Mouse (Mus musculus) T-helper 1 cell (primary cell): ENCODE measurements around the gene Prdm16.

ENCODE experiments used
- in situ Hi-C: fragments of 300-600 bp; cut with MboI, MseI; formaldehyde crosslinking; loops from one replicate; pipeline ENCODE4 v1.15.1; 2025; ENCODE audit warnings: high pct_unique_total_duplicates

Prdm16 gene

DNA sequence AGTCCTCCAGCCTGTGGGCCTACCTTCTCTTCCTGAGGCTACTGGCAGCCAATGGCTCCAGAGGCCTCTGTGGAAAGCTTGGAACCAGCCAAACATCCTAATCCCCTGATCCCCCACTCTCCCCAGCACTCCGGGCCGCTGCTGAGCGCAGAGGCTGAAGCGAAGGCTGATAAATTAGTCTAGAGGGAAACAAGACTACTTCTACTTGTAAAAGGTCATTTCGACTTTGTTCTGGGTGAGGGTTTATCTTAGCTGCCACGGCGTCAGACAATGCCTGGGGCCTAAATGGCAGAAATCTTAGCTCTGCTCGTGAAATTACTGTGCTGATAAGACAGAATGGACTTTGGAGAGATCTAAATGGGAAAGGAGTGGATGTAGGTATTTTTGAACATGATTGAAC, 120.2 kb downstream of the Prdm16 start:
- in situ Hi-C loops: no loop called here

GRCm38 (mm10) chr4:154513664-154514063, 123.0 kb downstream of the Prdm16 start:
- in situ Hi-C loops: no loop called here

- in situ Hi-C loops: no loop called here
These were observed 124.1 kb downstream of the Prdm16 start for GRCm38 (mm10) chr4:154512518-154513090.

DNA sequence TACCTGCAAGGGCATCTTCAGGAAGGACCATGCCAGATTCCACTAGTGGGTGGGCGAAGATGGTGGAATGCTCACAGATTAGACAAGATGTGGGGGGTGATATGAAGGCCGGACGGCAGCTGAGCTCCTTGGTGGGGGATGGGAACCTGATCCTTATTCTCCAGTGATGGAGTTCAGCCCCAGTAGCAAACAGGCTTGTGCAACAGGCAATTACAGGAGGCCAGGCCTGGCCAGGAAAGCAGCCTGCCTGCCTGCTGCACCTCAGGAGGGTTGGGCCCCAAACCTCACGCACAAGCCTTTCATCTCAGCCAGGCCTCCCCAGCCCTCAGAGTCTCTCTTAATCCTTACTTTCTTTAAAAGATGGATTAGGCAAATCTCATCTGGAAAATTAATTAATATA, 124.9 kb downstream of the Prdm16 start:
- in situ Hi-C loops: no loop called here

DNA sequence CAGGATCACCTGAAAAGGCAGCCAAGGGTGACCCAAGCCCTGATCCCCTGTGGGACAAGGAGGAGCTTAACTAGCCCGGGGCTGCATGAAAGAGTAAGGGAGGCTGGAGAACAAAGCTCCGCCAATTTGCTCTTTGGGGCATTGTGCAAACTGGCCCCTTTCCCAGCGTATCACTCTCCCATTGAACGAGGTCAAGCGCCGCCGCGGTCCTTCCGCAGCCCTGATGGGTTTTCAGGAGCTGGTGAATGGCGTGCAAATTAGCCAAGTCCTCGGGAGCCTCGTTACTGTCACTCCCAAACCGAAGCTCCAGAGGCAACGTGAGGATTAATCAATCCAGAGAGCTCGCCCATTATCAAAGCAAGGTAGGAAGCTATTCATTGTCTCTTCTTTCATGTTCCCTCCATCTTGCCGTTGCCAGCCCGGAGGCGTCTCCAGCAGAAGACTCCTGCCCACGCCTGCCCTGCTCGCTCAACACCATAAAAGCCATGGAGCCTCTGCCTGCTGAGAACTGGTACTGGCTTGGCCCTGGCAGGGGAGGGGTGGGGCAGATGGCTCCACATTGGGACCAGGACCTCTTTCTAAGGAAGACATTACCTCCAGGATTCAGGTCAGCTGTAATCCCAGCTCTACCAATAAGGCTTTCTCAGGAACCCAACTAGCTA, 129.8 kb downstream of the Prdm16 start:
- in situ Hi-C loops: no loop called here

DNA sequence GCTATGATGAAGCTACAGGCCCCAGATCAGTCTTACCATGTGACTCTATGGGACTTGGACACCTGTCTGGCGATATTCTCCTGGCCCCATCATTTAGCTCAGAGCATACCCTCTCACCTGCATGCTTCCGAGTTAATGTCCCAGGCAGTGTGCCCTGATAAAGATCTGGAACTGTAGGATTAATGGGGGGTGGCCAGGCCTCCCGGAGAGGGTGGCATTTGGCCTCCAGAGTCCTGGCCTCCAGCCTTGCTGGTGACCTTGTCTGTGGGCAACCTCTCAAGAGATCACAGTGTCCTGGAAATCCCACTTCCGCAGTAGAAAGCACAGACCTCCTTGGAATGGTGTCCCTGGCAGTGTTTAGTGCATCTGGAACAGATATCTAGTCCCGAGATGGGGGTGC, 131.4 kb downstream of the Prdm16 start:
- in situ Hi-C loops: no loop called here

GRCm38 (mm10) chr4:154503260-154503829, 133.3 kb downstream of the Prdm16 start:
- in situ Hi-C loops: no loop called here

- in situ Hi-C loops: no loop called here
These were observed 134.2 kb downstream of the Prdm16 start for GRCm38 (mm10) chr4:154502403-154503000.

- in situ Hi-C loops: no loop called here
These were observed 136.0 kb downstream of the Prdm16 start for GRCm38 (mm10) chr4:154500695-154501094.

DNA sequence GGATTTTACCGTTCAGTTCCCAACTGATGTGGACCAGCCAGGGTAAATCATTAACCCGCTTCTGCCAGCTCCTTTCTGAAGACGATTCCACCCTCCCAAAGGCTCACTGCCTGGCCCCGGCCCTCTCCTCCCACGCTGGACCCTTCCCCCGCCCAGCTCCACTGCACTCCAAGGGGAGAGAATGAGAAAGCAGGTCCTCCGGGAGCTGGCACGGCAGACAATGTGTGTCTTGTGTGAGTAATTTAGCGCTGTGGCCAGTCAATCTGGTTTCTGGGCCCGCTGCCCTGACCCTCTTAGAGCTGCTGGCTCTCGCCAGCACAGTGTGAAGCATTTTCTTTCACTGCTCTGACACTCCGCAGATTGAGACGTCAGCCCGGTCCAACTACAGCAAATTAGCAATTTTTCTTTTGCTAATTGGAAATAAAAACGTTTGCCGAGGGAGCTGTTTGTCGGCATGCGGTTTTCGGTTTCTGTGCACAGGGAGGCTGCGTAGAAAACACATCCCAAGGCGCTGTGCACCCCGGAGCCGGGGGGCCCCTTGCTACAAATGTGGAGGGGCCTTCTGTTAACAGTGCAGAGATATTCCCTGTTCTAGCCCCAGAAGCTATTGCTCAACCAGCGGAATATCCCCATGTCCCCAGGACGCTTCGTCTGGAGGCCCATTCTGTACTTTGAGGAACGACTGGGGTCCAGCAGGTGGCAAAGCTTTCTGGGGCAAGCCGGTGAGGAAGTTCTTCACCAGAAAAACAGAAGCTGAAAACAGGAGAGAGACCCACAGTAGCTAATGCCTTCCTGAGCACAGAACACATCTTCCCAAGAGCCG, 136.8 kb downstream of the Prdm16 start:
- in situ Hi-C loops: no loop called here

DNA sequence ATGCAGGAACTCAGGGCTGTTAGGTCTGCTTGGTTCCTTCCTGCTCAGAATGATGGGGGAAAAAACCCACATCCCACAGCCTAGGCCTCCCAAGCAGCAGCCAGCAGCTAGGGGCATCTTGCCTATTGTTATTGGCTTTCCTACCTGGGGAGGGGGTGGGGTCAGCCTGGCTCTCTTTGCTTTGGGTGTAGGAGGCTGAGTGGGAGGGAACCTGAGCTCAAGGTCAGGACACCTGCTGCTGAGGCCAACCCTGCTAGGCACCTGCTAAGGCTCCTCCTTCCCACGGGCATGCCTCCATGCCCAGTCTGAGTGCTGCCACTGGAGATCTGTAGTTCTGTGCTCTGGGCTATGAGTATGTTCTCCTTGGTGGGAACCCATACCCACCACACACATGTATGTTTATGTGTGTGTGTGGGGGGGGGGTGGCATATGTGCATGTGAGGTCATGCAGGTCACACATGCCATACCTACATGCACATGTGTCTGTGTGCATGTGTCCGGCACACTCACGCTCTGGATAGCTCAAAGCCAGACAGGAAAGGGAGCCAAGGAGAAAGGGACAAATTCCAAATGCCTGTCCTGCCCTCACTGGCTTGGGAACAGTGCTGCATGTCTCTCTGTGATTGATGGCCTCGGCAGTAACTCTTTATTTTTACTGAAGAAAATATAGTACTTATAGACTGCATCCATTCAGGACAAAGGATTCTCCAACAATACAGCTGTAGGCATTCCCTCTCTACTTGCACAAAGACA, 139.1 kb downstream of the Prdm16 start:
- in situ Hi-C loops: no loop called here

- in situ Hi-C loops: no loop called here
These were observed 139.7 kb downstream of the Prdm16 start for GRCm38 (mm10) chr4:154496991-154497390.

DNA sequence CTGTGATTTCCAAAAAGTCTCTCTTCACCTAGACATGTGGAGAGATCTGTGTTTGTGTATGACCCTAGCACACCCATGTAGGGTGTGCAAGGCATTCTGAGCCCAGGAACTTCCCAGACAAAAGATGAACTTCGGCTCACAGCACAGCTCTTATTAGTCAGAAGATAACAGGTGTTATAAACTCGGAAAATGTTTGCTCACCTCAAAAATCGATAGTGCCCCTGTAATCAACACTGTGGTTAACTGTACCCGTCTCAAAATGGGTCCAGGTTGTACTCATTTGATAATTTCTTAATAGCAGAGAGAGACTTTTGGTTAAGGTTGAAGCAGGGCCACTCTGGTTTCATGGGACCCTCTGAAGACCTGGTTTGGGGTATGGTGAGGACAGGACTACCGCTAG, 140.2 kb downstream of the Prdm16 start:
- in situ Hi-C loops: no loop called here

- in situ Hi-C loops: no loop called here
These were observed 142.7 kb downstream of the Prdm16 start for GRCm38 (mm10) chr4:154493996-154494395.

GRCm38 (mm10) chr4:154492714-154493121, 144.0 kb downstream of the Prdm16 start:
- in situ Hi-C loops: no loop called here

DNA sequence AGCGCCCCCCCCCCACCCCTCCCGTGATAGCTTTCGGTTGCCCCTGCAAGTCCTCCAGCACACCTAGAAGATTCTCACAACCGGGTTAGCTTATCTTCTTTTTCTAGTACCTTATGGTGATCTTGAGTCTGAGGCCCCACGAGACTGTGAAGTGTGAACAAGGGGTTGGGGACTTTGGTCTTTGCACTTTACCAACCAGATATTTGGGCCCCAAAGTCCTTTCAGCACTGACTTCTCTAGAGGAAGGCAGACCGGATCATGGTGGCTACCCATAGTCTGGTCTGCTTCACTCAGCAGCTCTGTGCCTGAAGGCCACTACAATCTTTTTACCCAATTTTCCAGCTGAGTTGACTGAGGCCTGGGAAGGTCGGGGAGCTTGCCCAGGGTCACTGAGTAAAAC, 144.4 kb downstream of the Prdm16 start:
- in situ Hi-C loops: no loop called here

- in situ Hi-C loops: no loop called here
These were observed 148.6 kb downstream of the Prdm16 start for GRCm38 (mm10) chr4:154488031-154488430.

- in situ Hi-C loops: no loop called here
These were observed 154.0 kb downstream of the Prdm16 start for GRCm38 (mm10) chr4:154482695-154483094.

DNA sequence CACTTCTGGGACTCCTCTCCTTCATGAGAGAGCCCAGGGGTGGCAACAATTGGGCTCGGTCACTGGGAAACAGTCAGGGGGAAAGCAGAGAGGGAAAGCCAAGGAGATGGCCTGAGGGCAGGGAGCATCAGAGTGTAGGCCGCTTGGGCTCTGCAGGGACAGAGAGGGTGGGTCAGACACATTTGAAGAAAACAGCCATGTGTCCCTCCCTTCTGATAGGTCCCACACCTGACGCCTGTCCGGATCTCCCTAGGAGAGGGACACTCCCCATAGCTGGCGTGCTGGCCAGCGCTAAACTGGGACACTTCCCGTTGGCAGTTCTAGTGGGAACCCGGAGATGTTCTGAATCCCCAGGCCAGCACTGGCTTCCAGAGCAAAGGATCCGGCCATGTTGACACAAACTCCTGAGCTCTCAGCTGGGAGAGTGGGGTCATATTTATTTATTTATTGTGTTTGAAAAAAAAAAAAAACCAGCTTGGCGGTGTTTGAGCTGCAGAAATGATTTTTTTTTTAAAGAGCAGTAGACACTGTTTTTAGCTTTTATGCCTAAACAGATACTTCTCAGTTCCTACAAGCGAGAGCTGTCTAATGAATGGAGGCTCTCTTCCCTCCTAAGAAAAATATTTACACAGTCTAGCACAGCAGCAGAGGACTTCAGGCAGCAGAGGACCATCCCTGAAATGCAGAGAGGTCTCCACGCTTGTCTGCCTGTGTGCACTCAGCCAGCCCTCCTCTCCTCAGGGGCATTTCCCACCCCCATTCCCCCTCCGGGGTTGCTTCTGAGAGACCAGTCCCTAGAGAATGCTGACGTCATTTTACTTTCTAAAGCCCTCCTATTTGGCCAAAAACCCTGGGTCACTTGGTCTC, 154.7 kb downstream of the Prdm16 start:
- in situ Hi-C loops: no loop called here

DNA sequence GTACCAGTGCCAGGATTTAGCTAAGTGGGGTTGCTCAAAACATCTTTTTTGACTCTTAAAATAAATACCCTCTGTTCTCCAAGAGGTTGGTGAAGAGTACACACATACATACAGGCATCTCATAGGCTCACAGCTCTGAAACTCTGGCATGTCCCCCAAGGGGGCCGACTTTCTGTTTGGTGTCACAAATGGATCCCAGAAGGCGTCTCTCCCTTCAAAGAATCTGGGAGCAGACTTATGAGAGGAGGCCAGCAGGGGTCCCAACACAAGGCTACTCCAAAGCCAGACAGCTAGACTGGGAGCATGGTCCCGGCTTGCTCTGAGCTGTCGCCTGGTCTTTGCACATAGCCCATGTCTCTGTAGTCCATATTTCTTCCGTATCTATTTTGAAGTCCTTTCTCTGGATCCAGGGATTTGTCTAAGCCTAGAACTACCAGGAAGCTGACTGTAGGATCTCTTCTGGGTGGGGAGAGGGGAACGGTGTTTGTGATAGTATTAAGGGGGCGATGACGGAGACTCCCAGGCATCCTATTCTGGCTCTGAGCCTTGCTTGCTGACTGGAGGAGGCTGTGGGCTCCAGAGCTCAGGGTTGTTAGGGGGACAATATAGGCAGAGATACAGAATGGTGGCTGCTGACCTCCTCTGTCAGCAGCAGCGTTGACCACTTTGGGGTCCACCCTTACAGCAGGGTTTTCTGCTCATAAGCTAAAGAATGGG, 156.0 kb downstream of the Prdm16 start:
- in situ Hi-C loops: no loop called here
